Mouse (Mus musculus) embryonic fibroblast, embryonic 13.5 days (primary cell): ENCODE results near the gene Hoxb8.

ENCODE experiments used
- CTCF ChIP-seq: IDR thresholded peaks from 2 replicates; pipeline ENCODE4 v1.5.1; 2011; ENCODE audit warnings: mild to moderate bottlenecking, control low read depth, low read length, moderate library complexity, borderline replicate concordance; ENCODE audit not compliant: insufficient read depth
- POLR2A ChIP-seq: IDR thresholded peaks from 2 replicates; pipeline ENCODE4 v1.6.1; 2011; ENCODE audit warnings: low read depth, mild to moderate bottlenecking, control low read depth, low read length, moderate library complexity

DNA sequence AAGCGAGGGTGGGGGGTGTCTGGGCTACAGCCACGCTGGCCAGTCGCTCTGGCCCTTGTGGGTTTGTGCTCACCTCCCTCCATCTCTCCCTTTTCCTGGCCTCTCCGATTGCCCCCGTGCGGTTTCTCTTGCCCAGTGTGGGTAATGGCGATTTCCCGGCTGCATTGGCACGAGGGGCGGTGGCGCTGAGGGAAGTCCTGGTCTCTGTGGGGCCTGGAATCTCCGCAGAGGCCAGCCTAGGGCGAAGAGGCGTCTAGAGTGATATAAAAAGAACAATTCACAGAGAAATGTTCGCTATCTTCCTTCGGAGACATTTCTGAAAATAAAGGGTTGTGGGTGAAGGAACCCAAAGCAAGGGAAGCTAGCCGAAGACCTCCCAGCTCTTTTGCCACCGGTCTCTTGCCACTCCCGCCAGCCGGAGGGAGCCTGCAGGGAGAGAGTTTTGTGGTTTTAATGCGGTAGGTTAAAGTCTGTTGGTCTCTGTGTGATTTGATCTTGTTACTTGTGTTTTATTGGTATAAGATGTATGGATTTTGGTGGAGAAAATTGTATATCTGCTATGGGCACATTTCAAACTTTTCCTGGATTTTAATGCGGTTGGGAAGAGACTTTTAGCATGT, 11.7 kb downstream of the Hoxb8 start:
- 0 out of 2 replicates have a peak, but pooled peaks have one; percentile 1 for TF ChIP-seq POLR2A
- no peak for TF ChIP-seq CTCF
